Mouse (Mus musculus): ENCODE data around the gene Slc6a6. TPM values are rescaled to one million over a fixed set of nuclear protein-coding genes. Genes with fewer than 3 reads are reported as not detected.

Slc6a6 gene
- polyA plus RNA-seq, 1 experiment from 2014 or later = 35.3 TPM

- Histone ChIP-seq H3K27ac (replicated peaks; ENCODE audit: low read depth, low read length) (peak overlapping the region; percentile 59; the same call in 1 of the 2 replicates), H3K9me3 (replicated peaks; ENCODE audit: control insufficient read depth, low read length) (no peaks in the 10 kb centered on the region), H3K27me3 (ENCODE audit: control insufficient read depth, insufficient read depth, low read length) (no peaks in the 10 kb centered on the region), H3K4me1 (ENCODE audit: control insufficient read depth, insufficient read depth, low read length) (peaks cover 16% of the 10 kb centered on the region), H3K4me2 (ENCODE audit: low read depth, low read length) (no peak overlapping the region; the same call in 1 of the 2 replicates), H3K36me3 (replicated peaks; ENCODE audit: control insufficient read depth, insufficient read depth, low read depth, low read length) (peaks cover under 1% of the 10 kb centered on the region), H3K9ac (replicated peaks; ENCODE audit: low read length) (no peak overlapping the region), H3K4me3 (ENCODE audit: low read depth, low read length) (no peak overlapping the region)
- WGBS = 64% methylated on average over 4 of the region's 4 CpGs
- DNase-seq (ENCODE audit: low spot score) (no peak), ATAC-seq (replicated peaks; ENCODE audit: insufficient number of reproducible peaks, low FRiP score, low TSS enrichment, low read depth) (peak; percentile 21; the same call in 1 of the 2 replicates)
Measured at GRCm38 (mm10) chr6:91720588-91721214, 36.8 kb downstream of the Slc6a6 start.

DNA sequence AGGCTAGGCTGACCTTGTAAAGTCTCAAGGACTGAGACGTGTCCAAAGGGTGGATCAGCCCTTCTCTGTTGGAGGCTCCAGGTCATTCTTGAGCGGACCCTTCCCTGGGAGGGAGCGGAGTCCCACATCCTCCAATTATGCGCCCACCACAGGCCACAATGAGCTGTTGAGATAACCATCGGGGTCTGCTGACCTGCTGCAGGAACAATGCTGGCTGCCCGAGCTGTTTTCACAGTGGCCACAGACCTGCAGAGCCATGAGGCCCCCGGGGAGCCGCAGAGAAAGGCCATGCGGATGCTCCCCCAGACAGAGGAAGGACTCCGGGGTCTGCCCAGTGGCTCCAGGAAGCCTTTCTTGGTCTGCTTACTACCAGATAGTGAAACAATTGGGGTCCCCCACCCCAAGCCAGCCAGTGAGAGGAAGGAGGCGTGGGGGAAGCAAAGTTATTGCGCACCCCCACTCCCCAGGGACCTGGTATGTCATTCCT lies 37.4 kb downstream of the Slc6a6 start:
- H3K4me2 ChIP-seq (ENCODE audit: low read depth, low read length) = no peak overlapping the region
- H3K4me3 ChIP-seq (ENCODE audit: low read depth, low read length) = no peak overlapping the region
- 39% methylated on average over 11 of the region's 12 CpGs for WGBS
- no peaks in the 10 kb centered on the region for H3K27me3 ChIP-seq (ENCODE audit: control insufficient read depth, insufficient read depth, low read length)
- H3K36me3 ChIP-seq (replicated peaks; ENCODE audit: control insufficient read depth, insufficient read depth, low read depth, low read length) = peaks cover 4% of the 10 kb centered on the region
- no peak overlapping the region for H3K9ac ChIP-seq (replicated peaks; ENCODE audit: low read length)
- ATAC-seq (replicated peaks; ENCODE audit: insufficient number of reproducible peaks, low FRiP score, low TSS enrichment, low read depth) (no peak; the same call in 1 of the 2 replicates), DNase-seq (ENCODE audit: low spot score) (no peak)
- H3K4me1 ChIP-seq (ENCODE audit: control insufficient read depth, insufficient read depth, low read length) = peaks cover 16% of the 10 kb centered on the region
- no peaks in the 10 kb centered on the region for H3K9me3 ChIP-seq (replicated peaks; ENCODE audit: control insufficient read depth, low read length)
- H3K27ac ChIP-seq (replicated peaks; ENCODE audit: low read depth, low read length) = 0 out of 2 replicates have a peak overlapping the region, but pooled peaks have one; percentile 2

- Histone ChIP-seq H3K9me3 (replicated peaks; ENCODE audit: control insufficient read depth, low read length) (no peaks in the 10 kb centered on the region), H3K4me1 (ENCODE audit: control insufficient read depth, insufficient read depth, low read length) (peaks cover 4% of the 10 kb centered on the region), H3K27ac (replicated peaks; ENCODE audit: low read depth, low read length) (no peak overlapping the region), H3K4me3 (ENCODE audit: low read depth, low read length) (no peak overlapping the region), H3K27me3 (ENCODE audit: control insufficient read depth, insufficient read depth, low read length) (no peaks in the 10 kb centered on the region), H3K9ac (replicated peaks; ENCODE audit: low read length) (no peak overlapping the region), H3K4me2 (ENCODE audit: low read depth, low read length) (no peak overlapping the region), H3K36me3 (replicated peaks; ENCODE audit: control insufficient read depth, insufficient read depth, low read depth, low read length) (peaks cover 4% of the 10 kb centered on the region)
- ATAC-seq (replicated peaks; ENCODE audit: insufficient number of reproducible peaks, low FRiP score, low TSS enrichment, low read depth) = no peak
- DNase-seq (ENCODE audit: low spot score) = no peak
- WGBS = 91% methylated on average over 1 of the region's 1 CpGs
Measured at GRCm38 (mm10) chr6:91727361-91727760, 43.5 kb downstream of the Slc6a6 start.

DNA sequence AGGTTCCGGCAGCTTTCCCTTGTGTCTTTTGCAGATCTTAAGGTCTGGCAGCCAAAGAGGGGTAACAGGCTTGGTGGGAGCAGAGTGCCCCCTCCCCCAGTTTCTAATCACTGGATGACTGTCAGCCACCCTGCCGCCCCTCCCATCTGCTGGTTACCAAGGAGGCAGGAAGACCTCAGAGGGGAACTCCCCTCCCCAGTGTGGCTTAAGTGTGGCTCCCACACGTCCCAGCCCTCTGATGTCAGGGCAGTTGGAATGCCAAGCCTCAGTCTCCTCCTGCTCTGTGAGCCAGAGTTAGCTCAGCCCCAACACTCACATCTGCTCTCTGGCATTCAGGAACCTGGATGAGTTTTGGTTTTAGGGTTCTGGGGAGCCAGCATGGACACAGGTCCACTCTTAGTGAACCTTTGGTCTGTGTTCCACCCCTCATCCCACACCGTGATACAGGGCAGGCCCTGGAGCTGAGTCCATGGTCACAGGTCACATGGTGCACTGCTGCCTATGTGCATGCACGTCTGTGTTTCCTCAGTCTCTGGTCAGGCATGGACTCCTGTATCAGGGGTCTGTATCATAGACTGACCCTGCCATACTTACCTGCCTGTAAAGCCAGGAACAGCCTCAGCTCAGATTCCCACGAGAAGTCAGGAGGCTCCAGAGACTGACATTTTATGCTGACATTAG lies 45.2 kb downstream of the Slc6a6 start:
- Histone ChIP-seq H3K27ac (replicated peaks; ENCODE audit: low read depth, low read length) (peak overlapping the region; percentile 56; the same call in 1 of the 2 replicates), H3K9ac (replicated peaks; ENCODE audit: low read length) (no peak overlapping the region), H3K36me3 (replicated peaks; ENCODE audit: control insufficient read depth, insufficient read depth, low read depth, low read length) (peaks cover 4% of the 10 kb centered on the region), H3K9me3 (replicated peaks; ENCODE audit: control insufficient read depth, low read length) (no peaks in the 10 kb centered on the region), H3K4me2 (ENCODE audit: low read depth, low read length) (no peak overlapping the region), H3K4me3 (ENCODE audit: low read depth, low read length) (no peak overlapping the region), H3K4me1 (ENCODE audit: control insufficient read depth, insufficient read depth, low read length) (peaks cover 4% of the 10 kb centered on the region), H3K27me3 (ENCODE audit: control insufficient read depth, insufficient read depth, low read length) (no peaks in the 10 kb centered on the region)
- no peak for DNase-seq (ENCODE audit: low spot score)
- peak; percentile 58 for ATAC-seq (replicated peaks; ENCODE audit: insufficient number of reproducible peaks, low FRiP score, low TSS enrichment, low read depth)
- 46% methylated on average over 6 of the region's 6 CpGs for WGBS

GRCm38 (mm10) chr6:91729677-91730127 lies 45.8 kb downstream of the Slc6a6 start:
- Histone ChIP-seq H3K9me3 (replicated peaks; ENCODE audit: control insufficient read depth, low read length) (no peaks in the 10 kb centered on the region), H3K27me3 (ENCODE audit: control insufficient read depth, insufficient read depth, low read length) (no peaks in the 10 kb centered on the region), H3K4me1 (ENCODE audit: control insufficient read depth, insufficient read depth, low read length) (peaks cover 4% of the 10 kb centered on the region), H3K36me3 (replicated peaks; ENCODE audit: control insufficient read depth, insufficient read depth, low read depth, low read length) (peaks cover 4% of the 10 kb centered on the region), H3K27ac (replicated peaks; ENCODE audit: low read depth, low read length) (peak overlapping the region; percentile 56), H3K9ac (replicated peaks; ENCODE audit: low read length) (no peak overlapping the region; the same call in 1 of the 2 replicates), H3K4me2 (ENCODE audit: low read depth, low read length) (no peak overlapping the region), H3K4me3 (ENCODE audit: low read depth, low read length) (no peak overlapping the region)
- WGBS = 20% methylated on average over 12 of the region's 12 CpGs
- peak; percentile 57 for DNase-seq (ENCODE audit: low spot score)
- ATAC-seq (replicated peaks; ENCODE audit: insufficient number of reproducible peaks, low FRiP score, low TSS enrichment, low read depth) = peak; percentile 45

GRCm38 (mm10) chr6:91732138-91732537 lies 48.3 kb downstream of the Slc6a6 start:
- Histone ChIP-seq H3K9ac (replicated peaks; ENCODE audit: low read length) (no peak overlapping the region), H3K27me3 (ENCODE audit: control insufficient read depth, insufficient read depth, low read length) (no peaks in the 10 kb centered on the region), H3K9me3 (replicated peaks; ENCODE audit: control insufficient read depth, low read length) (no peaks in the 10 kb centered on the region), H3K36me3 (replicated peaks; ENCODE audit: control insufficient read depth, insufficient read depth, low read depth, low read length) (no peaks in the 10 kb centered on the region; the same call in none of the 2 replicates), H3K4me2 (ENCODE audit: low read depth, low read length) (no peak overlapping the region), H3K27ac (replicated peaks; ENCODE audit: low read depth, low read length) (no peak overlapping the region), H3K4me3 (ENCODE audit: low read depth, low read length) (no peak overlapping the region), H3K4me1 (ENCODE audit: control insufficient read depth, insufficient read depth, low read length) (peaks cover 4% of the 10 kb centered on the region)
- DNase-seq (ENCODE audit: low spot score) (no peak), ATAC-seq (replicated peaks; ENCODE audit: insufficient number of reproducible peaks, low FRiP score, low TSS enrichment, low read depth) (no peak)
- 92% methylated on average over 11 of the region's 11 CpGs for WGBS

- Histone ChIP-seq H3K9ac (replicated peaks; ENCODE audit: low read length) (no peak overlapping the region), H3K36me3 (replicated peaks; ENCODE audit: control insufficient read depth, insufficient read depth, low read depth, low read length) (no peaks in the 10 kb centered on the region; the same call in 1 of the 2 replicates), H3K9me3 (replicated peaks; ENCODE audit: control insufficient read depth, low read length) (no peaks in the 10 kb centered on the region), H3K27ac (replicated peaks; ENCODE audit: low read depth, low read length) (no peak overlapping the region), H3K4me2 (ENCODE audit: low read depth, low read length) (no peak overlapping the region), H3K4me1 (ENCODE audit: control insufficient read depth, insufficient read depth, low read length) (no peaks in the 10 kb centered on the region), H3K27me3 (ENCODE audit: control insufficient read depth, insufficient read depth, low read length) (no peaks in the 10 kb centered on the region), H3K4me3 (ENCODE audit: low read depth, low read length) (no peak overlapping the region)
- 34% methylated on average over 5 of the region's 5 CpGs for WGBS
- DNase-seq (ENCODE audit: low spot score) (no peak), ATAC-seq (replicated peaks; ENCODE audit: insufficient number of reproducible peaks, low FRiP score, low TSS enrichment, low read depth) (no peak)
Measured at GRCm38 (mm10) chr6:91736471-91736870, 52.6 kb downstream of the Slc6a6 start.

GRCm38 (mm10) chr6:91737451-91737850 lies 53.6 kb downstream of the Slc6a6 start:
- no peak for ATAC-seq (replicated peaks; ENCODE audit: insufficient number of reproducible peaks, low FRiP score, low TSS enrichment, low read depth)
- H3K36me3 ChIP-seq (replicated peaks; ENCODE audit: control insufficient read depth, insufficient read depth, low read depth, low read length) = no peaks in the 10 kb centered on the region; the same call in 1 of the 2 replicates
- no peaks in the 10 kb centered on the region for H3K9me3 ChIP-seq (replicated peaks; ENCODE audit: control insufficient read depth, low read length)
- H3K9ac ChIP-seq (replicated peaks; ENCODE audit: low read length) = no peak overlapping the region
- WGBS = 88% methylated on average over 7 of the region's 7 CpGs
- H3K4me3 ChIP-seq (ENCODE audit: low read depth, low read length) = no peak overlapping the region
- no peak overlapping the region for H3K4me2 ChIP-seq (ENCODE audit: low read depth, low read length)
- no peaks in the 10 kb centered on the region for H3K4me1 ChIP-seq (ENCODE audit: control insufficient read depth, insufficient read depth, low read length)
- no peak for DNase-seq (ENCODE audit: low spot score)
- no peak overlapping the region for H3K27ac ChIP-seq (replicated peaks; ENCODE audit: low read depth, low read length)
- H3K27me3 ChIP-seq (ENCODE audit: control insufficient read depth, insufficient read depth, low read length) = no peaks in the 10 kb centered on the region
